Mouse (Mus musculus) neural tube, embryonic 11.5 days (tissue): ENCODE results near the gene Sbk3. TPM values are rescaled to one million over a fixed set of nuclear protein-coding genes. Genes with fewer than 3 reads are reported as not detected.
"Not testable (repeated sequence)": the region's sequence is repeated elsewhere in the genome, so short reads cannot be mapped to it uniquely, and the experiment has no call there.

Experiments
- ATAC-seq: fragments of 200-750 bp; cut with Nextera tagmentation; 2 replicates; pipeline ENCODE4 v1.8.0; 2017; ENCODE audit warnings: moderate number of reproducible peaks, mild to moderate bottlenecking, moderate TSS enrichment, moderate library complexity; ENCODE audit not compliant: insufficient read depth, low FRiP score, low TSS enrichment
- DNase-seq: peaks from one replicate; pipeline ENCODE4 v3.0.0-alpha.2; 2015; ENCODE audit warnings: low spot score
- H3K27ac ChIP-seq: fragments of 300-500 bp; sonication (generic); 2 replicates; pipeline ENCODE4 v1.5.1; 2014; ENCODE audit warnings: low read depth, mild to moderate bottlenecking, low read length
- H3K27me3 ChIP-seq: fragments of 300-500 bp; sonication (generic); 2 replicates; pipeline ENCODE4 v1.6.1; 2014; ENCODE audit warnings: mild to moderate bottlenecking, low read length, mixed read lengths; ENCODE audit not compliant: control insufficient read depth, insufficient read depth
- H3K36me3 ChIP-seq: fragments of 300-500 bp; sonication (generic); 2 replicates; pipeline ENCODE4 v1.6.1; 2014; ENCODE audit warnings: mild to moderate bottlenecking, low read length, moderate library complexity, mixed read lengths; ENCODE audit not compliant: control insufficient read depth, insufficient read depth
- H3K4me1 ChIP-seq: fragments of 300-500 bp; sonication (generic); 2 replicates; pipeline ENCODE4 v1.6.1; 2014; ENCODE audit warnings: low read length, mixed read lengths; ENCODE audit not compliant: control insufficient read depth, insufficient read depth
- H3K4me2 ChIP-seq: fragments of 300-500 bp; sonication (generic); 2 replicates; pipeline ENCODE4 v1.6.1; 2014; ENCODE audit warnings: low read depth, mild to moderate bottlenecking, moderate library complexity
- H3K4me3 ChIP-seq: fragments of 300-500 bp; sonication (generic); 2 replicates; pipeline ENCODE4 v1.5.1; 2014; ENCODE audit warnings: low read depth, low read length
- H3K9ac ChIP-seq: fragments of 300-500 bp; sonication (generic); 2 replicates; pipeline ENCODE4 v1.6.1; 2014; ENCODE audit warnings: mild to moderate bottlenecking, low read length
- H3K9me3 ChIP-seq: fragments of 300-500 bp; sonication (generic); 2 replicates; pipeline ENCODE4 v1.6.1; 2016; ENCODE audit warnings: low read length; ENCODE audit not compliant: control insufficient read depth
- WGBS: fragments of 180-500 bp; shearing (Covaris S2); extraction: QIAGEN DNeasy Blood & Tissue Kit; methylation state at CpG from one replicate; pipeline ENCODE4 v1.1.7; 2014; 5-methylcytosine and 5-hydroxymethylcytosine counted together
- polyA plus RNA-seq: library from polyadenylated mRNA; unstranded; fragments of >200 nt; fragmentation: Nextera tagmentation; extraction: Ambion mirVana; gene quantifications from 2 replicates; pipeline ENCODE4 v1.2.1, GENCODE M21; 2014

Sbk3 gene
- 0.09 TPM in 1 of 2 replicates, not detected in the other for polyA plus RNA-seq

DNA sequence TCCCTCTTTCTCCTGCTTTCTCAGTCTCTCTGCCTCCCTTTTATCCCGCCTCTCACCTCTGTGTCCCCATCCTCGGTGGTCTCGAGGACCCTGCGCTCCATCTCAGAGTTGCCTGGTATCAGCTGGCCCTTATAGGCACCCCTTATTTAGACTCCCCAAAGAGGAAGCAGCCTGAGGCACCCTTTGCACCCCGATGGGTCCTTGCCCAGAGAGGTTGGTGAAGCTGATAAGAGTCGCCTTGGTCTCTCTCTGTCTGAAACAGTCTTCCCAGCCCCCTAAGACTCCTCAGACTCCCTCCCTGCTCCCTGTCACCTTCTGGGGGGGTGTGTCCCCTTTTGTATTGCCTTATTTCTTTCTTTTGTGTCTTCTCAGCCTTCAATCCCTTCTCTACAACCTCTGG is at the start of gene Sbk3:
TSS of gene Sbk3 (minus strand) at position 101 of the 400 bp plus-strand sequence.
- H3K9ac ChIP-seq, result no peak within 1 kb of the TSS
- no peak within 1 kb of the TSS for H3K27ac ChIP-seq
- H3K4me3 ChIP-seq, result no peak within 1 kb of the TSS
- no peaks in the 10 kb centered on the region for H3K4me1 ChIP-seq
- no peaks in the 10 kb centered on the region for H3K36me3 ChIP-seq
- H3K4me2 ChIP-seq, result no peak within 1 kb of the TSS
- H3K27me3 ChIP-seq, result no peaks in the 10 kb centered on the region
- no peak for DNase-seq
- WGBS, result 44% methylated on average over 6 of the region's 6 CpGs
- H3K9me3 ChIP-seq, result no peaks in the 10 kb centered on the region
- ATAC-seq, result no peak

DNA sequence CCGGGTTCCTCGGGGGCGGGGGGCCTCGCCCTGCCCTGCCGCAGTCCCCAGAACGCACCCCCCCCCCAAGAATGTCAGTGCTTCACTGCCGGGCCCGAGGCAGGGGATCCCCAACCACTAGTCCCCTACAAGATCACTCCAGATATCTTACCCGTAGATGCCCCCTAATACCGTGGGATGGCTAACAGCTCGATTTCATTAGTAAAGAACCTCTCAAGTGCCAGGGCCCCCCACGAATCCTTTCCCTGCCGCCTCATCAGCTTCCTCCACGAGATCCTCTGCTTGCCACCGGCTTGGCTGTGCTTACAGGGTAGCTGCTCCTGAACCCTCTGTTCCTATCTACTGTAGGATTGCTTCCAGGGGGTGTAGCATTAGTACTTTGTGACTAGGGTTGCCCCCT is 49.7 kb upstream of the Sbk3 start:
- ATAC-seq, result peak; percentile 1; the same call in 1 of the 2 replicates
- H3K27ac ChIP-seq, result peak overlapping the region; percentile 83
- H3K36me3 ChIP-seq, result peaks cover 7% of the 10 kb centered on the region
- H3K4me1 ChIP-seq, result peaks cover 7% of the 10 kb centered on the region
- H3K27me3 ChIP-seq, result no peaks in the 10 kb centered on the region
- WGBS, result under 1% methylated on average over 12 of the region's 15 CpGs
- H3K9ac ChIP-seq, result peak overlapping the region; percentile 83
- peak overlapping the region; percentile 82 for H3K4me3 ChIP-seq
- DNase-seq, result no peak
- H3K4me2 ChIP-seq, result peak overlapping the region; percentile 81
- no peaks in the 10 kb centered on the region for H3K9me3 ChIP-seq

DNA sequence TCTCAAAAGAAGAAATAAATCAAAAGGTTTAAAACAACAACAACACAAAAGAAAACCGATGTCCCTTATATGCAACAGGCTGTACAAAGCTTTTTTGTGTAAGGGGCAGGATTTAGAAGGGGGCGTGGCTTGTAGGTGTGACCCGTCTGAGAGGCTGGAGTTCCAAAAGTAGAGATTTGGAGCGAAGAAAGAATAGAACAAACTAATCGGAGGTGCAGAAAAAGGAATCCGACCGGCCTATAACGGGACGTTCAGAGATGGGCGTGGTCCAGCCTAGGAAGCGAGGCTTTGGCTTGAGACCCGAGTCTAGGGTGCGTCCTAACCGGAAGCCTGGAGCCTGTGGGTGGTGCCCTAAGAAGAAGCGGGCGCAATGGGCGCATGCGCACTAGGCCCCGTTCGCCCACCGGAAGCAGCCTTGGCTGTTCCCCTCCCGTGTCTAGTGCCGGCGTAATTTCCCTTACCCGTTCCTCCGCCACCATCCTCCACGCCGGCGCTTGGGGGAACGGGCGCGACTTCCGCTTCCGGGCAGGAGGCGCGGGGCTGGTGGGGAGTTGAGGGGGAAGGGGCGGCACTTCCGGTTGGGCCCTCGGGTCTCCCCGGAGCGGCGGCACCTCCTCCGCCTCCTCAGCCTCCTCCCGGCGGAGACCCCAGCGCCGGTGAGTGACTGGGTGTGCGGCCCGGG is 49.2 kb upstream of the Sbk3 start, which contains the start of the genes Zfp865 and Ccdc106:
TSS of gene Zfp865 (plus strand) at position 377 of the 682 bp plus-strand sequence.
TSS of gene Ccdc106 (plus strand) at position 554 of the 682 bp plus-strand sequence.
- H3K9ac ChIP-seq, result peak within 1 kb of the TSS; percentile 83
- no peaks in the 10 kb centered on the region for H3K27me3 ChIP-seq
- no peaks in the 10 kb centered on the region for H3K9me3 ChIP-seq
- H3K27ac ChIP-seq, result peak within 1 kb of the TSS; percentile 83
- H3K4me2 ChIP-seq, result peak within 1 kb of the TSS; percentile 81
- ATAC-seq (peak; percentile 89), DNase-seq (peak; percentile 99)
- H3K36me3 ChIP-seq, result peaks cover 5% of the 10 kb centered on the region
- H3K4me1 ChIP-seq, result peaks cover 7% of the 10 kb centered on the region
- 1% methylated on average over 48 of the region's 49 CpGs for WGBS
- H3K4me3 ChIP-seq, result peak within 1 kb of the TSS; percentile 82

DNA sequence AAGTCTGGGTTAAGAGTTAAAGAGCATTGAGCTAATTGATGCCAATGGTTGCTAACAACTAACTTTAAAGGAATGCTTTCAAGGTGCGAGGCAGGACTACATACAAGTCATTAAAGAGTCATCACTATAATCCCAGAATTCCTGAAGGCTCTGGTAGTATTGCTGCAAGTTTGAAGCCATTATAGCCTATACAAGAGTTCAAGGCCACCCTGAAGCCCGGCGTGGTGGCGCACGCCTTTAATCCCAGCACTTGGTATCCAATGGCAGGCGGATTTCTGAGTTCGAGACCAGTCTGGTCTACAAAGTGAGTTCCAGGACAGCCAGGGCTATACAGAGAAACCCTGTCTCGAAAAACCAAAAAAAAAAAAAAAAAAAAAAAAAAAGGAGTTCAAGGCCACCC is 48.6 kb upstream of the Sbk3 start:
- not testable (repeated sequence) for H3K4me1 ChIP-seq, DNase-seq, H3K27me3 ChIP-seq, H3K36me3 ChIP-seq, H3K9me3 ChIP-seq, ATAC-seq
- Histone ChIP-seq H3K4me3 (peak overlapping the region; percentile 82), H3K4me2 (peak overlapping the region; percentile 81), H3K9ac (peak overlapping the region; percentile 83), H3K27ac (peak overlapping the region; percentile 58; the same call in 1 of the 2 replicates)
- WGBS, result 28% methylated on average over 8 of the region's 8 CpGs

DNA sequence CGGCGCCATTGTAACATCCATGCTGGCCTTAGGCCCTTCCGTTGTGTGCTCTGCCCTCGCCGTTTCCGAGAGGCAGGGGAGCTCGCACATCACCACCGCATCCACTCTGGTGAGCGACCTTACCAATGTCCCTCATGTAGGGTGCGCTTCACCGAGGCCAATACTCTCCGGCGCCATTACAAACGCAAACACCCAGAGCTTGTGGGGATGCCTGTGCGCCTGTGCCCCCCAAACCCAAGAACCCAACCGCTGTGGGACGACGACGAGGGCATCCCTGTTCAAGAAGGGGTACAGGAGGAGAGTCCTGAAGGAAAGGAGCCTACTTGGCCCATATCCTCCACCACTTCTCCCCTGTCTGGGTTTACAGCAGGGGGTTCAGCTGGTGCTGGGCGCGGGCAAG is 47.0 kb upstream of the Sbk3 start:
- H3K4me1 ChIP-seq, result peaks cover 10% of the 10 kb centered on the region
- DNase-seq (no peak), ATAC-seq (no peak)
- H3K4me2 ChIP-seq, result no peak overlapping the region
- H3K9me3 ChIP-seq, result no peaks in the 10 kb centered on the region
- H3K27ac ChIP-seq, result no peak overlapping the region
- H3K27me3 ChIP-seq, result no peaks in the 10 kb centered on the region
- H3K4me3 ChIP-seq, result no peak overlapping the region
- H3K9ac ChIP-seq, result no peak overlapping the region
- H3K36me3 ChIP-seq, result peaks cover 2% of the 10 kb centered on the region; the same call in 1 of the 2 replicates
- WGBS, result 96% methylated on average over 21 of the region's 21 CpGs

DNA sequence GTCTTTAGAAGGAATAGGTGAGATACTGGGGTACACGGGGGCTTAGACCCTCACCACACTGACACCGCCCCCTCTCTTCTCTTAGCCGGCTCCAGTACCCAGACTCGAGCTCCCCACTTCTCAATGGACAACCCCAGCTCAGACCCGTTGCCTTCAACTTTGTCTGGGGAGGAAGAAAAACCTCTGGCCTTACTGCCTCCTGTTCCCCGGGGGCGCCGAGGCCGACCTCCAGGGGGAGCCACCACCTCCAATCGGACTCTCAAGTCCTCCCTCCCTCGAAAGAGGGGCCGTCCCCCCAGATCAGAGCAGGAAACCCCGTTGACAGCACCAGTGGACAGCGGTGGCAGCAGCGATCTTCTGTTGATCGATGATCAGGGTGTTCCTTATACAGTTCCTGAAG is 46.4 kb upstream of the Sbk3 start:
- no peak overlapping the region for H3K4me2 ChIP-seq
- H3K36me3 ChIP-seq, result peaks cover 6% of the 10 kb centered on the region
- H3K27me3 ChIP-seq, result no peaks in the 10 kb centered on the region
- ATAC-seq (no peak), DNase-seq (no peak)
- no peak overlapping the region for H3K4me3 ChIP-seq
- H3K9me3 ChIP-seq, result no peaks in the 10 kb centered on the region
- peaks cover 10% of the 10 kb centered on the region for H3K4me1 ChIP-seq
- WGBS, result 92% methylated on average over 16 of the region's 16 CpGs
- no peak overlapping the region for H3K9ac ChIP-seq
- no peak overlapping the region for H3K27ac ChIP-seq

DNA sequence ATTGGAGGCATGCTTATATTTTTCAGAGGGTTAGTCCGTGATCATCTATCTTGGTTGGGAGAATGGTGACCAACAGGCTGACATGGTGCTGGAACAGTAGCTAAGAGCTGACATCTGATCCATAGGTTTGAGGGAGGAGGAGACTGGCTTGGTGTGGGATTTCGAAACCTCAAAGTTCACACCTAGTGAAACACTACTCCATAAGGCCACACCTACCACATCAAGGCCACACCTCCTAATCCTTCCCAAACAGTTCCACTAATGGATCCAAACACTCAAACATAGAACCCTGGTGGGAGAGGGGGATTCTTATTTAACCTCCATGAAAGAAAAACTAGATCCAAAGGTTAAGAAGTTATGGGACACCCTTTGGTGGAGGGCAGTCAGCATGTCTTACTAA is 46.0 kb upstream of the Sbk3 start:
- Histone ChIP-seq H3K9ac (no peak overlapping the region), H3K4me1 (peaks cover 10% of the 10 kb centered on the region), H3K4me3 (no peak overlapping the region)

DNA sequence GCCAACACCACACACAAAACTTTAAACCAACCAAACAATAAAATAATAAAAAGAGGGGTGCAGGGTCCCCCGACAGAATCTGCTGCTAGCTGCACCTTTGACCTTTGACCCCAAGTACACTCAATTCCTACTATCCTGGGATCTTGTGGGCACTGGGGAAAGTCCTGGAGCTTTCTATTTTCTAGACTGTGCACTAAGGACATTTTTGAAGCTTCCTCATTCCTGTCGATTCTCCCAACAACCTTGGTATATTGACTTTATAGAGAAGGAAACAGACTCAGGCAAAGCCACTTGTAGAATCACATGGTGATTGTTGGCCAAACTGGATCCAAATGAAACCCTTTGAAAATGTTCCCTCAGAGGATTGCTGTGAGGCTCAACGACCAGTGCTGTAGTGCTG is 45.1 kb upstream of the Sbk3 start:
- ATAC-seq (no peak), DNase-seq (no peak)
- Histone ChIP-seq H3K36me3 (peaks cover 13% of the 10 kb centered on the region), H3K4me1 (peaks cover 8% of the 10 kb centered on the region), H3K27ac (peak overlapping the region; percentile 92; the same call in 1 of the 2 replicates), H3K4me2 (peak overlapping the region; percentile 57), H3K9ac (peak overlapping the region; percentile 77; the same call in 1 of the 2 replicates), H3K4me3 (peak overlapping the region; percentile 46), H3K9me3 (no peaks in the 10 kb centered on the region), H3K27me3 (no peaks in the 10 kb centered on the region)
- WGBS, result 61% methylated on average over 3 of the region's 3 CpGs

More for the DNA sequence above, 46.0 kb upstream of the Sbk3 start:
- ATAC-seq (no peak), DNase-seq (no peak)
- H3K4me2 ChIP-seq, result no peak overlapping the region
- H3K27me3 ChIP-seq, result no peaks in the 10 kb centered on the region
- H3K27ac ChIP-seq, result no peak overlapping the region
- no peaks in the 10 kb centered on the region for H3K9me3 ChIP-seq
- peaks cover 8% of the 10 kb centered on the region for H3K36me3 ChIP-seq
- WGBS, result 88% methylated on average over 2 of the region's 2 CpGs
